Mouse (Mus musculus) kidney, adult 8-10 months (tissue): ENCODE measurements around the gene Mydgf.

ENCODE experiments used
- DNase-seq, 2 experiments: peaks; one replicate each; pipeline ENCODE4 v3.0.0; 2022

Mydgf gene

DNA sequence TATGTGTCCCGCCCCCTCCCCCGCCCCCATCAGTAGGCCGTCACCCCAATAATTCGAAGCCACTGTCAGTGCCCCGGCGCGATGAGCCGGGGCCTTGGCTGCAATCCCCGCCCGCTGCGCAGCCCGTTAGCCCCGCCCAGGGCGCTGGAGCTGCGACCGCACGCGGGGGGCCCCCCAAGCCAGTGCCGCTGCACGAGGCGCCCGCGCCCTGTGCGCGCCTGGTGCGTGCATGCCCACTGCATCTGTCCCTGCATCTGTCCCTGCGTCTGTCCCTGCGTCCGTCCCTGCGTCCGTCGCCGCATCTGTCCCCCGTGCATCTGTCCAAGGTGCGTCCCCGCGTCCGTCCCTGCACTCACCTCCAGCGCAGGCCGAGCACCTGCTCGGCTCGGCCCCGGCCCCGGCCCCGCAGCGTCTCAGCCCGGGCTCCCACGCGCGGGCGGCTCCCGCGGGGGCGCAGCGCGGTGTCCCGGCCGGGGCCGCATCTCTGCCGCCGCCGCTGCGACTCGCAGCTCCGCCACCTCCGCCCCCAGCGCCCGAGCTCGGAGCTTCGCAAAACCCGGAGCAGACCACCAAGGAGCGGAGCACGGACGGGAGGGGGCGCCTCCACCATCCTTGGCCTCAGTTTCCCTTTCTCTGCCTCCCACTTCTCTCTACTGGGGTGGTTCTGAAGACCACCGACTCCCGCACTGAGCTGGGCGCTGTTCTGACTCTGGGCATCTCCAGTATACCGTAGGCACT lies 43.7 kb downstream of the Mydgf start, which contains the start of gene Sema6b:
Sema6b (minus strand) TSS at position 486 of the 738 bp plus-strand sequence.
- DNase-seq: no peak

DNA sequence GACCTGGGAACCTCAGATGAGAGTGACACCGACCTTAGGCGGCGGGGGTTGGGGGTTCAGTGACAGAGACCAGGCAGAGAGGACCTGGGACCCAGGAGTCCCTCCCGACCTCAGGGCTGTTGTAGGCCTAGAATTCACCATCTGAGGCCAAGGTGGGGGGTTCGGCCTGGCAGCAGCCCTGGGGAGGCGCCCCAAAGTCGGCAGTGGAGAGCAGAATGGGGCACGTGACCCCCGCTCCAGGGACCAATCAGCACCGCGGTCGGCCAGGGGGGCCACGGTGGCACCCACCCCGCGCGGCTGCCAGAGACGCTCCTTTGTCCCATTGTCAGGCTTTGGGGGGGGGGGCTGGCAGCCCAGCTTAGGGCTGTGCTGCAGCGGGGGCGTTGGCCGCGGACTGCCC lies 44.4 kb downstream of the Mydgf start:
- no peak for DNase-seq

DNA sequence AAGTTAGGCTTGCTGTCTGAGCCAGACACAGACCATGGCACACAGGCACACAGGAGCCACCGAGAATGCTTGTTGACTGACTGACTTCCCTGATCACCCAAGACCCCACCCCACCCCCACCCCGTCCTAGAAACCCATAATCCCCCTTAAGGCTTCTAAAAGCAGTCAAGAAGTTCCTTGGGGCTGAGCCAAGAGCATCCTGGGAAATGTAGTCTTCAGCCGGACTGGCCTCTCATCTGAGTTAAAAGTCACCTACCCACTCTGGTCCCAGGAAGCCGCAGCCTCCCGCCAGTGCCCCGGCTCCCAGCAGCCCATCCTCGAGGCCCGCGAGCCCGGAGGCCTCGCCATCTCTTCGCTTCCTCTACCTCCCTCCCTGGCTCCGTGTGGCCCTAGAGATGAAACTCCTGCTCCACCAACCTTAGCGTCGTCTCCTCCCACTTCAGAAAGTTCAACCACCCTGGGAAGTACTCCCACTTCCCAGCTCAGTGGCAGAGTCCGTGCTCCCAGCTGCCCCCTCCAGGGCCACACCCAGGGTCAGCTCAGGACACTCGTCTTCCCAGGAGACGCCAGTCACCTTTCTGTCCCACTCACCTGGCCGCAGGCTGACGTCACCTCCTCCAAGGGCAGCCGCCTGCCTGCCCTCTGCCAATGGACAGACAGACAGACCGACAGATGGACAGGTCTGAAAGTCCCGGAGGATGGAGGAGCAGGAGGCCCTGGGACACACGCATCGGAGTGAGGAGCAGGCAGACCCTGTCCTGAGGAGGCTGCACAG lies 45.7 kb downstream of the Mydgf start:
- no peak for DNase-seq

DNA sequence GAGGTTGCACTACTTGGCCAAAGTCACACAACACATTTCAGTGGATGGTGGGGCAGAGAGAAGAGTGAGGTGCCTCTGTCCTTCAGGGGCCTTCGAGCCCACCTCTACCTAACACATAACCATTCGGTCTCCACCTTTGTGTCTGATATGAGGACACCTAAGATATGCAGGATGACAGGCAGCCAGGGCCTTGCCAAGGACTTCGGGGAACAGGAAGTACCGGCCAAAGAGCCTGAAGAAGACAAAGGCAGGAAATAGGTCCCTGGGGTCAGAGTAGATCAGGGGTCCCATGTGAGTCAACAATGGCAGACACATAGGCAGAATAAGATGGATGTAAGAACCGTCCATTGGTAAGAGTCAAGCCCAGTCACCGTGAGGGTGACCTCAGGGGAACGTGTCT lies 47.2 kb downstream of the Mydgf start:
- DNase-seq: no peak

- DNase-seq: peak; percentile 54 to 76
Observed at GRCm38 (mm10) chr17:56134463-56134971, 49.2 kb downstream of the Mydgf start.

GRCm38 (mm10) chr17:56133457-56134363 lies 50.0 kb downstream of the Mydgf start:
- peak; percentile 78 to 79 for DNase-seq

- peak; percentile 45 to 78 for DNase-seq
Observed at GRCm38 (mm10) chr17:56132661-56133060, 51.1 kb downstream of the Mydgf start.

- peak in 1 of 2 experiments; percentile 78 for DNase-seq
Observed at GRCm38 (mm10) chr17:56131814-56132213, 51.9 kb downstream of the Mydgf start.

- no peak for DNase-seq
Observed at GRCm38 (mm10) chr17:56131136-56131535, 52.6 kb downstream of the Mydgf start.

GRCm38 (mm10) chr17:56128246-56128645 lies 55.5 kb downstream of the Mydgf start:
- peak in 1 of 2 experiments; percentile 4 for DNase-seq

DNA sequence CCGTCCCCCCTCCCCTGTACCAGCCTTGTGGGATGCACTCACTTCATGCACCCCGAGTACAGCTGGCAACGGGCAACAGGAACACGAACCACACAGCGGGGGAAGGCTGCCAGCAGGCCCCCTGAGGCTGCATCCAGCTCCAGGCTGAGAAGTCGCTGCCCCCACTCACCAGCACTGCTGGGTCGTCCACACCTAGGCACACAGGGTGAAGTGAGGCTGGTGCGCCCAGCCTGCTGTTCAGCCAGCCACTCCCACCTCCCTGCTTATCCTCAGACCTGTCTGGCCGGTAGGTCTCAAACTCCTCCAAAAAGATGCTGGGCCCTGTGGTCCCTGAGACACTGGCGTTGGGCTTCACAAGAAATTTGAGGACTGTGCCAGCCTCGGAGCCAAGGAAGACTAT lies 57.5 kb downstream of the Mydgf start:
- DNase-seq: no peak
